Mouse (Mus musculus): Measurements from ENCODE around the gene Ppy. TPM values are rescaled to one million over a fixed set of nuclear protein-coding genes. Genes with fewer than 3 reads are reported as not detected.

Gene Ppy
- total RNA-seq (2012; rRNA removed), result not detected in 2 replicates
- polyA plus RNA-seq (2012; ENCODE audit: insufficient read depth in 1 of 2, insufficient read length in 2 of 2, low read depth in 1 of 2, low replicate concordance in 2 of 2, missing spikeins in 1 of 2), result not detected

DNA sequence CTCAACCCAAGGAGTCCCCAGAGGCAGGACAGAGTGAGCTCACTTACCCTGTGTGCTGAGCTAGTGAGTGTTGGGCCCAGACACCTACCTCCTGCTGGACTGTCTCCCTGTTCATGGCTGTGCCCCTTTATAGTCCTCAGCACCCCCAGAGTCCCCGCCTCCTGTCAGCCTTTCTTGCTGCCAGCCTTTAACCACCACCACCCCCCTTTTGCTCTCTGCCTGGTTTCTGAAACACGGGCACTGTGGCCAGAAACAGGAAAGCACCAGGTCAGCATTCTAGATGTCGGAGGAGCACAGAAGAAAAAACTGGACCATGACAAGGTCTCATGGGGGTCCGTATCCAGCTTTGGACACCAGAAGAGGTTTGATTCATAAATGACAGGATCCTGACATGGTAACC is at the start of gene Ppy:
TSS of gene Ppy (minus strand) at position 101 of the 400 bp plus-strand sequence.
- Histone ChIP-seq H3K9ac (ENCODE audit: control insufficient read depth, low read depth, low read length, poor library complexity, severe bottlenecking) (peak within 1 kb of the TSS; percentile 19), H3K27ac (ENCODE audit: control insufficient read depth, low read depth, low read length) (no peak within 1 kb of the TSS), H3K4me3 (ENCODE audit: control insufficient read depth in 1 of 2, insufficient read depth in 1 of 2, low read depth in 2 of 2, low read length in 2 of 2) (no peak within 1 kb of the TSS; a peak in 1 of 4 replicates), H3K79me2 (ENCODE audit: control insufficient read depth, insufficient read depth, low read length, poor library complexity) (no peaks in the 10 kb centered on the region), H3K9me3 (replicated peaks; ENCODE audit: insufficient read depth, low read length) (no peaks in the 10 kb centered on the region), H3K27me3 (ENCODE audit: control insufficient read depth in 1 of 2, insufficient read depth in 2 of 2, low read length in 2 of 2) (peaks cover 2 to 3% of the 10 kb centered on the region in 2 experiments; a peak in 3 of 4 replicates), H3K36me3 (ENCODE audit: control insufficient read depth in 1 of 2, insufficient read depth in 2 of 2, low read length in 2 of 2) (peaks cover 0 to 10% of the 10 kb centered on the region in 2 experiments; a peak in 2 of 4 replicates), H3K4me1 (ENCODE audit: control insufficient read depth in 1 of 2, insufficient read depth in 2 of 2, low read length in 2 of 2) (peaks cover 7 to 32% of the 10 kb centered on the region in 2 experiments)
- DNase-seq (ENCODE audit: low read depth, low spot score), result no peak
- TF ChIP-seq MXI1 (IDR thresholded peaks at IDR 0.05; ENCODE audit: low read depth, low read length) (no peak), ZMIZ1 (IDR thresholded peaks at IDR 0.05; ENCODE audit: low read depth, low read length) (no peak), BHLHE40 (IDR thresholded peaks at IDR 0.05; ENCODE audit: borderline replicate concordance, low read depth, low read length) (no peak), MYC (IDR thresholded peaks at IDR 0.05; ENCODE audit: low read depth, low read length) (no peak), CTCF (IDR thresholded peaks at IDR 0.05 in 2 of 3, conservative IDR thresholded peaks at IDR 0.05 in 1 of 3; ENCODE audit: control insufficient read depth in 1 of 3, insufficient read depth in 1 of 3, low read depth in 2 of 3, low read length in 3 of 3, poor library complexity in 1 of 3, severe bottlenecking in 1 of 3) (no peak), ETS1 (IDR thresholded peaks at IDR 0.05; ENCODE audit: low read depth, low read length) (no peak), NELFE (IDR thresholded peaks at IDR 0.05; ENCODE audit: low read depth, low read length) (no peak), MAFK (IDR thresholded peaks at IDR 0.05; ENCODE audit: borderline replicate concordance, low read depth, low read length) (no peak), GATA1 (IDR thresholded peaks at IDR 0.05; ENCODE audit: low read depth, low read length) (no peak), TBP (IDR thresholded peaks at IDR 0.05; ENCODE audit: low read depth, low read length) (no peak), GABPA (IDR thresholded peaks at IDR 0.05; ENCODE audit: low read depth, low read length) (no peak), ZKSCAN1 (IDR thresholded peaks at IDR 0.05; ENCODE audit: low read depth, low read length) (no peak), KAT2A (conservative IDR thresholded peaks at IDR 0.05; ENCODE audit: low read depth, low read length) (no peak), TCF12 (IDR thresholded peaks at IDR 0.05; ENCODE audit: low read depth, low read length) (no peak), NRF1 (IDR thresholded peaks at IDR 0.05; ENCODE audit: insufficient read depth, low read depth, low read length, poor library complexity, severe bottlenecking) (no peak), POLR2AphosphoS5 (IDR thresholded peaks at IDR 0.05; ENCODE audit: borderline replicate concordance, low read depth, low read length) (no peak), SMC3 (IDR thresholded peaks at IDR 0.05; ENCODE audit: low read depth, low read length) (no peak), ZNF384 (IDR thresholded peaks at IDR 0.05; ENCODE audit: low read depth, low read length) (no peak), RCOR1 (IDR thresholded peaks at IDR 0.05; ENCODE audit: low read depth, low read length) (no peak)

Data from MEL (cell line).